Mouse (Mus musculus): Measurements from ENCODE around the gene Olfr464. TPM values are rescaled to one million over a fixed set of nuclear protein-coding genes. Genes with fewer than 3 reads are reported as not detected.

Gene Olfr464
- total RNA-seq (2022) = not detected

- DNase-seq (ENCODE audit: low spot score in 2 of 2) = no peak
Observed at GRCm38 (mm10) chr11:87920966-87921365, at the start of gene Olfr464. Gene Olfr464, minus strand, starts transcription at chr11:87920967.

GRCm38 (mm10) chr11:87968356-87969122 lies 47.8 kb upstream of the Olfr464 start:
- DNase-seq (ENCODE audit: low spot score in 2 of 2) = no peak

- peak; percentile 65 to 86 for DNase-seq (ENCODE audit: low spot score in 2 of 2)
Observed at GRCm38 (mm10) chr11:87967692-87968289, 47.0 kb upstream of the Olfr464 start.

- no peak for DNase-seq (ENCODE audit: low spot score in 2 of 2)
Observed at GRCm38 (mm10) chr11:87966214-87966613, 45.4 kb upstream of the Olfr464 start.

GRCm38 (mm10) chr11:87965293-87965692 lies 44.5 kb upstream of the Olfr464 start:
- no peak for DNase-seq (ENCODE audit: low spot score in 2 of 2)

GRCm38 (mm10) chr11:87957066-87957465 lies 36.3 kb upstream of the Olfr464 start:
- no peak for DNase-seq (ENCODE audit: low spot score in 2 of 2)

- DNase-seq (ENCODE audit: low spot score in 2 of 2) = no peak
Observed at GRCm38 (mm10) chr11:87955144-87955543, 34.4 kb upstream of the Olfr464 start.

GRCm38 (mm10) chr11:87949990-87950389 lies 29.2 kb upstream of the Olfr464 start:
- DNase-seq (ENCODE audit: low spot score in 2 of 2) = no peak

- no peak for DNase-seq (ENCODE audit: low spot score in 2 of 2)
Observed at GRCm38 (mm10) chr11:87935467-87935866, 14.7 kb upstream of the Olfr464 start.

- no peak for DNase-seq (ENCODE audit: low spot score in 2 of 2)
Observed at GRCm38 (mm10) chr11:87933731-87934130, 13.0 kb upstream of the Olfr464 start.

GRCm38 (mm10) chr11:87930348-87930747 lies 9.6 kb upstream of the Olfr464 start:
- DNase-seq (ENCODE audit: low spot score in 2 of 2) = no peak

GRCm38 (mm10) chr11:87920301-87920700 lies 466 bp downstream of the Olfr464 start:
- DNase-seq (ENCODE audit: low spot score in 2 of 2) = no peak

GRCm38 (mm10) chr11:87916005-87916404 lies 4.8 kb downstream of the Olfr464 start:
- no peak for DNase-seq (ENCODE audit: low spot score in 2 of 2)

- no peak for DNase-seq (ENCODE audit: low spot score in 2 of 2)
Observed at GRCm38 (mm10) chr11:87904331-87904730, 16.4 kb downstream of the Olfr464 start.

GRCm38 (mm10) chr11:87897287-87897686 lies 23.5 kb downstream of the Olfr464 start, which contains the start of gene Olfr463:
Gene Olfr463, minus strand, starts transcription at chr11:87897387.
- no peak for DNase-seq (ENCODE audit: low spot score in 2 of 2)

GRCm38 (mm10) chr11:87892168-87892567 lies 28.6 kb downstream of the Olfr464 start, which contains the start of gene Olfr462:
Gene Olfr462, minus strand, starts transcription at chr11:87892268.
- no peak for DNase-seq (ENCODE audit: low spot score in 2 of 2)

- DNase-seq (ENCODE audit: low spot score in 2 of 2) = no peak
Observed at GRCm38 (mm10) chr11:87884856-87885255, 35.9 kb downstream of the Olfr464 start.

GRCm38 (mm10) chr11:87883493-87883892 lies 37.3 kb downstream of the Olfr464 start:
- DNase-seq (ENCODE audit: low spot score in 2 of 2) = no peak

- no peak for DNase-seq (ENCODE audit: low spot score in 2 of 2)
Observed at GRCm38 (mm10) chr11:87881714-87882113, 39.1 kb downstream of the Olfr464 start.

GRCm38 (mm10) chr11:87879826-87880225 lies 40.9 kb downstream of the Olfr464 start:
- no peak for DNase-seq (ENCODE audit: low spot score in 2 of 2)

- no peak for DNase-seq (ENCODE audit: low spot score in 2 of 2)
Observed at GRCm38 (mm10) chr11:87875436-87875835, 45.3 kb downstream of the Olfr464 start, which contains the start of gene Epx. Gene Epx, minus strand, starts transcription at chr11:87875536.

- DNase-seq (ENCODE audit: low spot score in 2 of 2) = no peak
Observed at GRCm38 (mm10) chr11:87871766-87872165, 49.0 kb downstream of the Olfr464 start.

GRCm38 (mm10) chr11:87870096-87870495 lies 50.7 kb downstream of the Olfr464 start:
- no peak for DNase-seq (ENCODE audit: low spot score in 2 of 2)

Measured in layer of hippocampus, adult 8-10 months (tissue).